Mouse (Mus musculus): Measurements from ENCODE around the gene Mesp1. TPM values are rescaled to one million over a fixed set of nuclear protein-coding genes. Genes with fewer than 3 reads are reported as not detected.

The Mesp1 gene
- total RNA-seq, 2 experiments from 2014 or later = 1.0 TPM; not detected in 1

DNA sequence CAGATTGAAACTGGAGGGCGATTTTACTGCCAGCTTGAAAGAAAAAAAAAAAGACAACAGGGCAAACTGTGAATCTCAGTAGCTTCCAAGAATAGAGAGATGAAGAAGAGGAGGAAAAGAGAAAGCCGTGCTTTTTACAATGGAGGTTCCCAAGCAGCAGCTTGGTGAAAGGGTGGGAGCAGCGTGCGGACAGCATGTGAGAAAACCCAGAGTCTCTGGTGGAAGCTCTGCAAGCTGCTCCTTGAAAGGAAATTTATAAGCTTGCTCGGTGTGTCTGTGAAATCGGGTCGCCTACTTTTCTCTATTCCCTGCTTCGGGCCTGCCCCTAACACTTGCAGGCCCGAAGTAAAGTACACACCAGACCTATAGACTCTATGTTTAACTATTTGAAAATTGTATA, 49.5 kb downstream of the Mesp1 start:
- ATAC-seq (replicated peaks; ENCODE audit: low FRiP score, poor library complexity, severe bottlenecking) = no peak

DNA sequence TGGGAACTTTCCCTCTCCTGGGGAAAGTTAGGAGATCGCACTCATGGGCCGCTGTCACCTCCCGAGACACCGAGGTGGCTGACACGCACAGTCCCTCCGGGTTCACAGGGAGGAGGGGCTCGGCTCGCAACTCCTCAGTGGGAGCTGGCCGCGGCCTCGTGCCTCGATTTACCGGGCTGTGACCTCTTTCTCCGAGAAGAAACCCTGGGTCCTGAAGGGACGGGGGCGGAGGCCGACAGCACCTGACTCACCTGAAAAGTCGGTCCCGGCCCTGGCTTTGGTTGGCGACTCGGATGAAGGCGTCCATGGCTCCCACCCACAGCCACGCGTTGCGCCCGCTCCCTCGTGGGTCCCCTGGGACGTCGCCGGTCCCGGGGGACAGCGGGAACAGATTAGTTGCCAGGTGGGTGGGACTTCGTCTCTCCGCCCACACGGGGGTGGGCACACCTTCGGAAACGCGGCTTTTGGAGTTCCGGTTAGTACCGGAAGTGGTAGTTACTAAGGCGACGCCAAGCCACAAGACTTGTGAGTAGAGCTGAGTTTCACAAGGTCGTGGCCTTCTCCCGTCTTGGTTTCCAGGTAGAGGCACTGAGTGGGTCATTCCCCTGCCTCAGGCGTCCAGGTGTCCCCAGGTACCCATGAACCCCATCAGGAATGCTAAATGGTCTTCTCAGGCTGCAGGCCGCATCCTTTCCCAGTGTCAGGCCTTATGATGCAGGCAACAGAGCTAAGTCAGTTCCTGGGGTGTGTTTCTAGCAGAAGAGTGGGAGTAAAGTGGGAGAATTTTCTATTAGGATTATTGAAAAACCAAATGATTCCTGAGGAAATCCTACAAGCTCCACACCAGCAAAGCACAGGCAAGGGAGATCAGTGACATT, 50.7 kb downstream of the Mesp1 start, which contains the start of the genes Pex11a and Wdr93:
TSS of gene Pex11a (minus strand) at position 473 of the 878 bp plus-strand sequence.
TSS of gene Wdr93 (plus strand) at position 505 of the 878 bp plus-strand sequence.
- ATAC-seq (replicated peaks; ENCODE audit: low FRiP score, poor library complexity, severe bottlenecking) = peak; percentile 69; the same call in 1 of the 2 replicates

DNA sequence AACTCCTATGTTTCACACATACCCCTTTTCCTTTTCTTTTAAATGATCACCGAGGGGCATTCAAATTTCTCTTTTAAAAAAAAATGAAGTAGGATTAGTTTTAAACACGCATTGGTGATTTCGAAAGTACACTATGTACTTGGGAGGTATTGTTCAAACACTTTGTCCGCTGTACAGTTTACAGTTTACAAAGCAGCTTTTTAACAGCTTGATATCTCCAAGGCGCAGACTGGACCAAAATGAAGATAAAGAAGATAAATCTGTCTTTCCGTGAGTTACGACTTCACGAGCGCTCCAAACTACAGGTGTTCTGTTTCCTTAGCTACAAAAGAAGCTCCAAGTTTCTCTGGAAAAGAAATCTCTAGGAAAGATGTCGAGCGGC, 51.3 kb downstream of the Mesp1 start:
- ATAC-seq (replicated peaks; ENCODE audit: low FRiP score, poor library complexity, severe bottlenecking) = no peak

Other genes starting within 250 kb of the Mesp1 start
- gene Rhcg, start 176.1 kb downstream of the Mesp1 start, total RNA-seq (2015; ENCODE audit: low replicate concordance) = 0.42 TPM in 1 of 2 replicates, not detected in the other
- 0.26 TPM in 1 of 2 replicates, not detected in the other for gene Rhcg, start 176.1 kb downstream of the Mesp1 start, total RNA-seq (2017; ENCODE audit: low replicate concordance)
- gene Ticrr, start 133.6 kb downstream of the Mesp1 start, total RNA-seq (2015; ENCODE audit: low replicate concordance) = 11.9 and 15.3 TPM in 2 replicates
- 9.0 and 12.8 TPM in 2 replicates for gene Ticrr, start 133.6 kb downstream of the Mesp1 start, total RNA-seq (2017; ENCODE audit: low replicate concordance)
- gene Kif7, start 78.1 kb downstream of the Mesp1 start, total RNA-seq (2015; ENCODE audit: low replicate concordance) = 0.42 TPM in 1 of 2 replicates, not detected in the other
- gene Kif7, start 78.1 kb downstream of the Mesp1 start, total RNA-seq (2017; ENCODE audit: low replicate concordance) = 0.09 TPM in 1 of 2 replicates, not detected in the other
- gene Plin1, start 60.9 kb downstream of the Mesp1 start, total RNA-seq (2015; ENCODE audit: low replicate concordance) = not detected in 2 replicates
- not detected in 2 replicates for gene Plin1, start 60.9 kb downstream of the Mesp1 start, total RNA-seq (2017; ENCODE audit: low replicate concordance)
- gene Pex11a, start 50.7 kb downstream of the Mesp1 start, total RNA-seq (2015; ENCODE audit: low replicate concordance) = not detected in 2 replicates
- gene Pex11a, start 50.7 kb downstream of the Mesp1 start, total RNA-seq (2017; ENCODE audit: low replicate concordance) = 0.51 TPM in 1 of 2 replicates, not detected in the other
- gene Wdr93, start 50.6 kb downstream of the Mesp1 start, total RNA-seq (2015; ENCODE audit: low replicate concordance) = not detected in 2 replicates
- not detected in 2 replicates for gene Wdr93, start 50.6 kb downstream of the Mesp1 start, total RNA-seq (2017; ENCODE audit: low replicate concordance)
- gene Mesp2, start 16.9 kb upstream of the Mesp1 start, total RNA-seq (2015; ENCODE audit: low replicate concordance) = not detected in 2 replicates
- gene Mesp2, start 16.9 kb upstream of the Mesp1 start, total RNA-seq (2017; ENCODE audit: low replicate concordance) = not detected in 2 replicates
- 1.3 TPM in 1 of 2 replicates, not detected in the other for gene Anpep, start 67.3 kb upstream of the Mesp1 start, total RNA-seq (2015; ENCODE audit: low replicate concordance)
- gene Anpep, start 67.3 kb upstream of the Mesp1 start, total RNA-seq (2017; ENCODE audit: low replicate concordance) = 0.26 TPM in 1 of 2 replicates, not detected in the other
- 4.6 and 5.6 TPM in 2 replicates for gene Ap3s2, start 126.9 kb upstream of the Mesp1 start, total RNA-seq (2015; ENCODE audit: low replicate concordance)
- gene Ap3s2, start 126.9 kb upstream of the Mesp1 start, total RNA-seq (2017; ENCODE audit: low replicate concordance) = 1.4 and 1.6 TPM in 2 replicates
- gene Arpin, start 141.6 kb upstream of the Mesp1 start, total RNA-seq (2015; ENCODE audit: low replicate concordance) = not detected in 2 replicates
- 0.34 and 0.42 TPM in 2 replicates for gene Arpin, start 141.6 kb upstream of the Mesp1 start, total RNA-seq (2017; ENCODE audit: low replicate concordance)
- gene Zfp710, start 231.0 kb upstream of the Mesp1 start, total RNA-seq (2015; ENCODE audit: low replicate concordance) = 6.9 and 8.8 TPM in 2 replicates
- gene Zfp710, start 231.0 kb upstream of the Mesp1 start, total RNA-seq (2017; ENCODE audit: low replicate concordance) = 5.1 and 6.0 TPM in 2 replicates